Mouse (Mus musculus) bone marrow, adult 2 months (tissue): ENCODE results near the gene Gpn2. TPM values are rescaled to one million over a fixed set of nuclear protein-coding genes. Genes with fewer than 3 reads are reported as not detected.
A peak's percentile ranks its signal among the peaks of the same experiment; 100 is the strongest.

Source experiments
- H3K27ac ChIP-seq: fragments of 200-500 bp; 2 replicates; pipeline ENCODE4 v1.5.1; 2012; ENCODE audit warnings: low read depth, mild to moderate bottlenecking, control low read depth, inconsistent platforms, low read length; ENCODE audit not compliant: control insufficient read depth, poor library complexity, insufficient read depth
- H3K4me1 ChIP-seq: fragments of 200-500 bp; 2 replicates; pipeline ENCODE4 v1.6.1; 2011; ENCODE audit warnings: low read length; ENCODE audit not compliant: control insufficient read depth, insufficient read depth
- H3K4me3 ChIP-seq: fragments of 200-500 bp; replicated peaks from 2 replicates; pipeline ENCODE3; 2011; ENCODE audit warnings: mild to moderate bottlenecking, low read depth, low read length, control low read depth; ENCODE audit not compliant: control insufficient read depth
- CTCF ChIP-seq: fragments of 200-500 bp; IDR thresholded peaks from 2 replicates; pipeline ENCODE4 v1.5.1; 2011; ENCODE audit warnings: low read length, control low read depth; ENCODE audit not compliant: control insufficient read depth, insufficient read depth
- POLR2A ChIP-seq: fragments of 200-500 bp; IDR thresholded peaks from 2 replicates; pipeline ENCODE4 v1.6.1; 2011; ENCODE audit warnings: low read depth, mild to moderate bottlenecking, control low read depth, low read length, borderline replicate concordance; ENCODE audit not compliant: control insufficient read depth
- WGBS: fragments of 180-500 bp; shearing (Covaris S2); methylation state at CpG from one replicate; pipeline ENCODE4 v1.1.7; 2018; 5-methylcytosine and 5-hydroxymethylcytosine counted together
- polyA plus RNA-seq: library from polyadenylated mRNA; stranded (reverse); fragments of >200 nt; gene quantifications from 2 replicates; pipeline ENCODE4 v1.2.4, GENCODE M21; 2011; ENCODE audit warnings: low replicate concordance; ENCODE audit not compliant: missing spikeins, insufficient read depth, insufficient read length

The Gpn2 gene
- polyA plus RNA-seq, 1 experiment = 15.9 TPM

DNA sequence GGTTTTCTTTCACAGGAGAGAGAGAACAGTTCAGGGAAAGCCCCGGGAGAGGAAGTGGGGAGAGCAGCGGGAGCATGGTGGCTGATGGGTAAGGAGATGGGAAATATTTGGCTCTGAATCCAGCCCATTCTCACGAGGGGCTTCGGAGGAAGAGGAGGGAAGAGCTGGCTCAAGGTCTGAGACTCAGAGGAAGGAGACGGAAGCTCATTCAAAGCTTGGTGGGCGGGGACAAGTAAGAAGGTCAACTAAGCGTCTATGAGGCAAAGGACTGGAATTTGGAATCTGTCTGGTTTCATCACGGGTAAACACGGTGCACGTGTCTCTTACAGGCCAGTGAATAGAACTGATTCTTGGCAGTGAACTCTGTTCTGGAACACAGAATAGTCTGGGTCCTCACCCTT lies 14.1 kb upstream of the Gpn2 start:
- H3K4me1 ChIP-seq = peaks cover 1% of the 10 kb centered on the region; the same call in 1 of the 2 replicates
- no peak overlapping the region for H3K27ac ChIP-seq
- no peak for TF ChIP-seq POLR2A
- WGBS = 46% methylated on average over 10 of the region's 10 CpGs
- no peak overlapping the region for H3K4me3 ChIP-seq

DNA sequence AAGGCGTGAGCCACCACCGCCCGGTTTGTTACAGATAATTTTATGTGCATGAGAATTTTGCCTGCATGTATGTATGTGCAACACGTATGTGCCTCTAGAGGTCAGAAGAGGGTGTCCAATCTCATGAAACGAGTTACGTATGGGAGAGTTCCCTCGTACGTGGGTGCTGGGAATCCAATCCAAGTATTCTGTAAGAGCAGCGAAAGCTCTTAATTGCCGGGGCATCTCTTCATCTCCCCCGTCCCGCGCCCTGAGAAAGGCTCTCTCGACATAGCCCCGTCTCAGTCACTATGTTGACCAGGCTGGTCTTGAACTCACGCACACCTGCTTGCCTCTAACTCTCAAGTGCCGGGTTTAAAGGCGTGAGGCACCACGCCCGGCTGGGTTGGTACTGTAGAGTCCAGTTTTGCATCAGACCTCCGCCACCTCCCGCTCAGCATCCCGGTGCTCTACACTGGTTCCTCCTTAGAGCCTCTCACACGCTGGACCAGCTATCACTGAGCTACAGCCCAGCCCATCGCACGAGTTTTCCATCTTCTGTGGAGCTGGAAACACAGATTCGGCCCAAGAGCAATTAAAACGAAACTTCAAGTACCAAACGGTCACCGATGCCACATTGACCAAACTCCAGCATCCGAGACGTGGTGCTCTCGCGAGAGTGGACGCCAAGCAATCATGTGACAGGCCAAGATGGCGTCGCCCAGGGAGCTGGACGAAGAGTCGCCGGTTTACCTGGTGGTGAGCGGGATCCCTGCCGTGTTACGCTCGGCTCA lies 9.9 kb upstream of the Gpn2 start, which contains the start of gene Gpatch3:
Gpatch3 (plus strand) TSS at position 676 of the 773 bp plus-strand sequence.
- peak within 1 kb of the TSS; percentile 63 for H3K27ac ChIP-seq
- WGBS = 4% methylated on average over 44 of the region's 44 CpGs
- H3K4me3 ChIP-seq = peak within 1 kb of the TSS; percentile 80
- H3K4me1 ChIP-seq = peaks cover 3% of the 10 kb centered on the region
- TF ChIP-seq CTCF (peak; percentile 19; the same call in 1 of the 2 replicates), POLR2A (peak; percentile 95)

DNA sequence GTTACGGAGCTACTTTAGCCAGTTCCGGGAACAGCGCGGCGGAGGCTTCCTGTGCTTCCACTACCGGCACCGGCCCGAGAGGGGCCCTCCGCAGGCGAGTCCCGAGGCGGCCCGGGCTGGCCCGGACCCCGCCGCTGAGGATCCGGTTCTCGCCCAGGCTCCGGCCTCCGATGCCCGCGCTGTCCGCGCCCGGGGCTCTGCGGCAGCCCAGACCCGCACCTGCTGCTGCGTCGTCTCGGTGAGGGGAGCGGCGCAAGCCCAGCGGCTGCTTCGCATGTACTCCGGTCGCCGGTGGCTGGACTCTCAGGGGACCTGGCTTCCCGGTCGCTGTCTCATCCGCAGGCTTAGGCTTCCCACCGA lies 9.3 kb upstream of the Gpn2 start:
- TF ChIP-seq CTCF (no peak), POLR2A (no peak)
- Histone ChIP-seq H3K4me1 (peaks cover 3% of the 10 kb centered on the region), H3K27ac (peak overlapping the region; percentile 14; the same call in 1 of the 2 replicates), H3K4me3 (peak overlapping the region; percentile 80)
- WGBS = under 1% methylated on average over 41 of the region's 41 CpGs

DNA sequence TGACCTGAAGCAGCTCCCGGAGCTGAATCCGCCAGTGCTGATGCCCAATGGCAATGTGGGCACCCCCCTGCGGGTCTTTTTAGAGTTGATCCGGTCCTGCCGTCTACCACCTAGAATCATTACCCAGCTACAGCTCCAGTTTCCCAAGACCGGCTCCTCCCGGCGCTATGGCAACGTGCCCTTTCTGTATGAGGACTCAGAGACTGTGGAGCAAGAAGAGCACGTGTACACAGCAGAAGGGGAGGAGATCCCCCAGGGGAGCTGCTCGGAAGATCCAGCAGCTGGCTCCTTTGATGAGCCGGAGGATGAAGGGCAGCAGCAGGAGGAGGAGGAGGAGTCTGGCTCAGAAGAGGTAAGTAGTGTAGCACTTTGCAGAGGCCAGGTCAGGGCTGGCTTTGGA lies 6.2 kb upstream of the Gpn2 start:
- TF ChIP-seq POLR2A = no peak
- TF ChIP-seq CTCF = no peak
- no peak overlapping the region for H3K4me3 ChIP-seq
- WGBS = 91% methylated on average over 12 of the region's 12 CpGs

DNA sequence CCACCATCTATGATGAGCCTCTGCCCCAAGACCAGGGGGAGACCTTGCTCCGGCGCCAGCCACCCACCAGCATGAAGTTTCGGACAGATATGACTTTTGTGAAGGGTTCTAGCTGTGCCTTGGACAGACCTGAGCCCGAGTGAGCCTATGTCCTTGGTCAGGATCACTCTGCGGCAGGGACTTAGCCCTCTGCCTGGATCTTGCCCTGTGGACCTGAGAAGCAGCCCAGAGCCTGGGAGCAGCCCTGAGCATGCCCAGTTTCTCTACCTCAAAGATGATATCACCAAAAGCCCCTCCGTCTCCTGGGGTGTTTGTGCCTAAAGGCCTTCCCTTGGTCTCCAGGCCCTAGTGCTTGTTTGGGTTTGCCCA lies 488 bp upstream of the Gpn2 start:
- Histone ChIP-seq H3K4me1 (peaks cover 2% of the 10 kb centered on the region), H3K27ac (peak overlapping the region; percentile 63), H3K4me3 (peak overlapping the region; percentile 99)
- 56% methylated on average over 6 of the region's 6 CpGs for WGBS
- TF ChIP-seq CTCF (no peak), POLR2A (no peak)

More for the DNA sequence above, 6.2 kb upstream of the Gpn2 start:
- H3K4me1 ChIP-seq = peaks cover 3% of the 10 kb centered on the region
- H3K27ac ChIP-seq = no peak overlapping the region

DNA sequence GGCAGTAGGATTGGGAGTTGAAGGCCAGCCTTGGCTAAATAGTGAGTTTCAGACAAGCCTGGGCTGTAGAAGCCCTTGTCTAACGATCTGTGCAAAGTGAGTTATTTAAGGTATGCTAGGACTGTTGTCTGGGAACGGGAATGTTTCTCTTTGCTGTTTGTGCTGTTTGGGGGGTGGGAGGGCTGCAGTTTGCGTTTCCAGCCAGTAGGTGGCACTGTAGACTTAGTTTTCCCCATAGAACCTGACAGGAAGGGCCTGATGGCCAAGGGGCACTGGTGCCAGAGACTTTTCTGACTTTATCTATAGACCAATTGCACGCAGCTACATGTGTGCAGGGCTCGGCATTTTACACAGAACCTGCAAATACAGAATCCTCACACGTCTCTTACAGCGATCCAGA lies 8.4 kb downstream of the Gpn2 start:
- no peaks in the 10 kb centered on the region for H3K4me1 ChIP-seq
- TF ChIP-seq POLR2A = no peak
- peak; percentile 93 for TF ChIP-seq CTCF
- WGBS = 27% methylated on average over 7 of the region's 7 CpGs
- H3K4me3 ChIP-seq = no peak overlapping the region
- no peak overlapping the region for H3K27ac ChIP-seq

DNA sequence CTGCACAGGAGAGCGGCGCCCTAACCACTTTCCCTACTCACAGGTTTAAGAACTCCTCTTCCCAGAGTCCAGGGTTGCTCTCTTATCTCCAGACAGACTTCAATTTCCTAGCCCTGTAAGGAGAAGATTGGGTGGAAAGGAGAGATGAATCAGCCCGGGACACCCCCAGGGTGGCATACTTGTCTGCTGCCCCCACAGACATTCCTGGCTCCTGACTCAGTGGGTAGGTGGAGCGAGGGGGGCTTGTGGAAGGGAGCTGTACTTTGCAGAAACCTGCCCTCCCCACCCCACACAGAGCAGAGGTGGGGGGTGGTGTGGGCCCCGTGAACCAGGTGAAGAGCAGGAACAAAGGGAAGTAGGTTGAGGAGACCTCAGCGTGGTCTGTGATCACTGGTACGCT lies 11.4 kb downstream of the Gpn2 start:
- 59% methylated on average over 7 of the region's 7 CpGs for WGBS
- Histone ChIP-seq H3K4me3 (no peak overlapping the region), H3K27ac (0 out of 2 replicates have a peak overlapping the region, but pooled peaks have one; percentile 45), H3K4me1 (no peaks in the 10 kb centered on the region)
- no peak for TF ChIP-seq CTCF
- no peak for TF ChIP-seq POLR2A

DNA sequence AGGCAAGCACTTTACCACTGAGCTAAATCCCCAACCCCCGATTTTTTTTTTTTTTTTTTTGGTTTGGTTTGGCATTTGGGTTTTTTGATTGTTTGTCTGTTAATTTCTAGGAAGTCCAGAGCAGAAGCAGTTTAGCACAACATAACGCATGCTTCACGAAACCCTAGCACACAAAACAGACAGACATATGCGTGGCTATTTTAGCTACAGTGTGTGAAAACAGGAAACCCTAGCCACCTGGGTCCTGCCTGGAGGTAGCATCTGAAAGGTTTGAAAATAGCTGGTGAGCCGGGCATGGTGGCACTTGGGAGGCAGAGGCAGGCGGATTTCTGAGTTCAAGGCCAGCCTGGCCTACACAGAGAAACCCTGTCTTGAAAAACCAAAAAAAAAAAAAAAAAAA lies 11.9 kb downstream of the Gpn2 start:
- 38% methylated on average over 6 of the region's 6 CpGs for WGBS
- no peak overlapping the region for H3K4me3 ChIP-seq
- H3K4me1 ChIP-seq = no peaks in the 10 kb centered on the region
- H3K27ac ChIP-seq = no peak overlapping the region
- no peak for TF ChIP-seq POLR2A
